Comparison of ENCODE assay signal across 21 mouse cellular contexts in the genomic region with DNA sequence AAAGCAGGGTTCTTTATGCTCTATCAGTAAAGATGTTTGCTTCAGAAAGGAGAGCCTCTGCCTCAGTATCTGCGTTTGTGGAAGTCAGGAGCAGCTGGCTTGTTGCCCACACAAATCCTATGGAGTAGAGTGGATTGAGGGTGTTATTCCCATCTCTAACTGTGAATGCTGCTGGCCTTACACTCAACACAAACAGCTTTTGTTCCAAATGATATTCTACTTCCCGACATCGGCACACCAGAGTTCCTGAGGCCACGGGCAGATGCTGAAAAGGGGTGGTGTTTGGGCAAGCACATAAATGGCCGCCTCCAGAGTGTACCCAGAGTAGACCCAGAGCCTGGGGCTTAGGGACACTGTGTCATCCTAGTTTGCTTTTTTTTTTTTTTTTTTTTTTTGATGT.
DNase-seq lines count a peak whose midpoint lies in the region; ATAC-seq lines count a peak whose summit lies in the region.
"Had no signal": no experiment of that assay in that cellular context is flagged by ENCODE, and none has a peak within 500 bp of the region (broad histone marks: within the 10 kb centered on the region; RNA-seq: fewer than 3 reads in every experiment).

No protein-coding gene starts in this region.

- H3K27ac ChIP-seq in midbrain, embryonic 11.5 days (ENCODE audit: low read depth, low read length) = no peak overlapping the region
- no peak overlapping the region for H3K27ac ChIP-seq in midbrain, embryonic 14.5 days (replicated peaks; ENCODE audit: low read depth, low read length)

- H3K4me3 ChIP-seq in midbrain, embryonic 11.5 days (ENCODE audit: low read depth, low read length) = no peak overlapping the region
- H3K4me3 ChIP-seq in midbrain, embryonic 14.5 days (replicated peaks; ENCODE audit: low read depth, low read length) = no peak overlapping the region

- no peaks in the 10 kb centered on the region for H3K9me3 ChIP-seq in midbrain, embryonic 11.5 days (ENCODE audit: control insufficient read depth, low read length)
- no peaks in the 10 kb centered on the region for H3K9me3 ChIP-seq in midbrain, embryonic 14.5 days (ENCODE audit: control insufficient read depth, low read length)

- no peak overlapping the region for H3K9ac ChIP-seq in midbrain, embryonic 11.5 days (ENCODE audit: low read length)
- no peak overlapping the region for H3K9ac ChIP-seq in midbrain, embryonic 14.5 days (replicated peaks; ENCODE audit: low read length)

- DNase-seq in heart, adult 11 months = peak; percentile 61
- DNase-seq in heart, adult 9 months (ENCODE audit: low spot score in 2 of 2) = no peak
- DNase-seq in midbrain, embryonic 11.5 days (ENCODE audit: low spot score, missing footprints) = peak; percentile 66
- no peak for DNase-seq in midbrain, embryonic 14.5 days
- DNase-seq in fat pad, adult 2 months (ENCODE audit: extremely low read depth, low read depth, low spot score) = peak; percentile 5
- DNase-seq in kidney, postnatal 10 days = no peak
- DNase-seq: adrenal gland, adult 2 months; adrenal gland, adult 8-10 months; adrenal gland, postnatal 10 days; adrenal gland, postnatal 14 days; adrenal gland, postnatal 25 days; adrenal gland, postnatal 36 days; B cell, adult 2 months; cerebellum, adult 11 months; cerebellum, adult 11-12 months; cerebellum, adult 18-20 months had no signal

- H3K4me1 ChIP-seq in midbrain, embryonic 11.5 days (ENCODE audit: control insufficient read depth, insufficient read depth, low read length) = no peaks in the 10 kb centered on the region
- H3K4me1 ChIP-seq in midbrain, embryonic 14.5 days (ENCODE audit: control insufficient read depth, insufficient read depth, low read length) = 0 out of 2 replicates have a peak, but pooled peaks cover 5% of the 10 kb centered on the region

- no peak for ATAC-seq in midbrain, embryonic 11.5 days (ENCODE audit: low FRiP score)
- no peak for ATAC-seq in midbrain, embryonic 14.5 days (ENCODE audit: low FRiP score, low TSS enrichment)
- ATAC-seq: activated CD4-positive, CD25-positive, alpha-beta regulatory T cell, adult 4 months; CD4-positive, CD25-positive, alpha-beta regulatory T cell, adult 4 months; Patski had no signal

- H3K27me3 ChIP-seq in midbrain, embryonic 11.5 days (ENCODE audit: control insufficient read depth, insufficient read depth, low read length) = no peaks in the 10 kb centered on the region
- no peaks in the 10 kb centered on the region for H3K27me3 ChIP-seq in midbrain, embryonic 14.5 days (ENCODE audit: control insufficient read depth, insufficient read depth, low read length)
- H3K27me3 ChIP-seq: CH12.LX had no signal

- no peaks in the 10 kb centered on the region for H3K36me3 ChIP-seq in midbrain, embryonic 11.5 days (ENCODE audit: control insufficient read depth, insufficient read depth, low read length)
- H3K36me3 ChIP-seq in midbrain, embryonic 14.5 days (ENCODE audit: control insufficient read depth, insufficient read depth, low read length) = no peaks in the 10 kb centered on the region
- H3K36me3 ChIP-seq: G1E had no signal

- 90% methylated on average over 5 of the region's 5 CpGs for WGBS in midbrain, embryonic 11.5 days
- WGBS in midbrain, embryonic 14.5 days = 89% methylated on average over 5 of the region's 5 CpGs

- no peak overlapping the region for H3K4me2 ChIP-seq in midbrain, embryonic 11.5 days
- no peak overlapping the region for H3K4me2 ChIP-seq in midbrain, embryonic 14.5 days (ENCODE audit: low read length)

Comparison
In these comparisons a context has a peak if more than half of its experiments do, and no peak if none do; other contexts are left out.
1. DNase-seq: peak in heart, adult 11 months (single experiment), midbrain, embryonic 11.5 days (single experiment) and fat pad, adult 2 months (single experiment); none in heart, adult 9 months (0 of 2), midbrain, embryonic 14.5 days (single experiment) and kidney, postnatal 10 days (single experiment).